Mouse (Mus musculus) ES-Bruce4 (cell line): ENCODE data around the gene Tenm4.

ENCODE experiments used
- CTCF ChIP-seq: IDR thresholded peaks from one replicate; pipeline ENCODE4 v1.8.1; 2011; ENCODE audit warnings: low read depth, low read length
- EP300 ChIP-seq: IDR thresholded peaks from 2 replicates; pipeline ENCODE4 v1.6.1; 2011; ENCODE audit warnings: low read depth, low read length; ENCODE audit not compliant: insufficient read depth
- POLR2A ChIP-seq: IDR thresholded peaks from one replicate; pipeline ENCODE4 v1.8.1; 2011; ENCODE audit warnings: low read length; ENCODE audit not compliant: insufficient read depth

- no peak for TF ChIP-seq POLR2A
- TF ChIP-seq CTCF = no peak
- no peak for TF ChIP-seq EP300
Measured at GRCm38 (mm10) chr7:96635830-96636440, 464.9 kb downstream of the Tenm4 start.
